Mouse (Mus musculus) cerebellum, adult 8-10 months (tissue): Measurements from ENCODE around the gene Arap2.

ENCODE experiments used
- DNase-seq: peaks from one replicate; pipeline ENCODE4 v3.0.0; 2022

The Arap2 gene

DNA sequence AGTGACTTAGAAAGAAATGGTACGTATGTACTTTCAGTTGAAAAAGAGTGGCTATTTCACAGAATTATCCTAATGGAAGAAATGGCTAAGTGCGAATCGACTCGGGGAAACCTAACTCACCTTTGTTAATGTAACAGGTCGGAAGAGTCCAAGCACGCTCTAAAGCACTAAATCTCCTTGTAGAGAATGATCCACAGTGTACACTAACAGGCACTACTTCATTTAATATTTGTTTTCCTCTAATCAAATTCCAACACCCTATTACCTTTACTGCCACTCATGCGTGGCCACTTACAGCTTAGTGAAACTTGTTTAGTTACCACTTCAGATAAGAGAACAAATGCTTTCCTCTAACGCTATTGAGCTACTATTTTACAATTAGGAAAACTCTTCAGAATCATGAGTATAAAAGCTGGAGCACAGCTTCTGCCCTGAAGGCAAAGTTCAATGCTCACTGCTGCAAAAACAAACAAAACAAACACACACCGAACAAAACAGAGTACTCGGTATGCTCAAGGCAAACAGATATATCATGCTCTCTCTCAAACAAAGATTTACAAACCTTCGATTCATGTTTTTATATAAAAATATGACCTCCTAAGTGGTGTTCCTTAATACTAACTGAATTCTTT lies 143.0 kb downstream of the Arap2 start:
- no peak for DNase-seq

DNA sequence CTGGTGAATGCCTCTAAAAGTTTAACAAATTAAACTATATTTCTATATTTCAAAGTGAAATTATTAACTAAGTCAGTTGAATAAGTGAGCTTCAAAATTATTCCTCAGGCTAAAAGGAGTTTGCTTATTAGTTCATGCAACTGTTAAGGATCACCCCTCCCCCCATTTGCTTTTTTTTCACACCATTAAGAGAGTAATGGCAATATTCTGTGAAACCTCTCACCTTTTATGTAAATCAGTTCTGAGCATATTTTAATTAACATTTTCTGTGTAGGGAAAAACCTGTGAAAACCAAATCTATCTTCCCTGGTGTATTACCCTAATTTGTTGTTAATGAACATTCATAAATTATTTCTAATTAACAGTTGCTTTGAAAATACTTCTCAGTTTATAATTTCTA lies 147.7 kb downstream of the Arap2 start:
- no peak for DNase-seq

DNA sequence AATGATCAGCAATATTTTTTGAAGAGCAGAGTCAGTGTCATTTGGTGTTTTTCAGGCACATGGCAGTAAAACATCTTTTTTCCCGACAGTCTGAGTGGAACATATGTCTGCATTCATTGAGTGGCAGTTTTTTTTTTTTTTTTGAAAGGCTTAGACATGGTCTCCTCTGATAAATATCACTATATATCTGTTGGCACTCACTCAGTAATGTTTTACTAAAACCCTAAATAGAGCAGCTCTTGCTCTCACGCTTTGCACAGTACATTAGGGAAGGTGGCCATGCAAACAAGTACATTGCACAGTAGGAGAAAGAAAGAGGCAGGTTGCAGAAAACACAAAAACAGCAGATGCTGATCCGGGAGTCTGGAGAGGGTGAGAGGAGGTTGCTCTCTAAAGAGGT lies 154.0 kb downstream of the Arap2 start:
- no peak for DNase-seq

DNA sequence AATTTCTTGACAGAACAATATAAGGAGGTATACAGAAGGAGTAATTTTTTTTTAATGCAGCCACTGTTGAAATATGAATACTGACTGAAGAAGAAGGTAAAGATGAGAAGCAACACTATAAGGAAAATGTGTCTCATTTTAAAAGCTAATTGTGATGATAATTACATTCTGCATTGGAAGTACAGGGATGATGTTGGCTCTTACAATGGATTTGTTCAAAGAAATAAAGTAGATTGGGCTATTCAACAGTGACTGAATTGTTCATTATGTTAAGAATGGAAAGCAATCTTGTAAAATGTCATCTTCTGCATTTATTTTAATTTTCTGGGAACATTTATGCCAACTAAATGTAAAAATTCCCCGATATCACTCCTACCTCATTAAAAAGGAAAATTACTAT lies 178.6 kb downstream of the Arap2 start:
- DNase-seq, result no peak

DNA sequence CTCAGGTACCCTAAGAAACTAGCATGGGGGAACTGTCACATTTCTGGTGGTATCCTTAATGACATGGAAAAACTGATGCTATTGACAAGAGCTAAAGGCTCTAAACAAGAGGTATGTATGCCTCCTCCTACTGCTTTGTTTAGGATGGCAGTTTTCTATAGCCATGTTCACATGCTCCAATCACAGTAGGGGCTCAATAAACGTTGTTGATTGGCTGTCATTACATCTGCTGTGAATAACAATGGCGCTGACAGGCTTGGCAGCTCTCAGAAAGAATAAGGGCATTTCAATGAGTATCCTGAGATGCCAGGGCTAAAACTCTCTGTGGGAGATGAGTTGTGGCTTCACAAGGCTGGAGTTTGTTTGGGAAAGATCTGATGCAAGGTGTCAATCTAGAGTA lies 183.3 kb downstream of the Arap2 start:
- DNase-seq, result no peak

DNA sequence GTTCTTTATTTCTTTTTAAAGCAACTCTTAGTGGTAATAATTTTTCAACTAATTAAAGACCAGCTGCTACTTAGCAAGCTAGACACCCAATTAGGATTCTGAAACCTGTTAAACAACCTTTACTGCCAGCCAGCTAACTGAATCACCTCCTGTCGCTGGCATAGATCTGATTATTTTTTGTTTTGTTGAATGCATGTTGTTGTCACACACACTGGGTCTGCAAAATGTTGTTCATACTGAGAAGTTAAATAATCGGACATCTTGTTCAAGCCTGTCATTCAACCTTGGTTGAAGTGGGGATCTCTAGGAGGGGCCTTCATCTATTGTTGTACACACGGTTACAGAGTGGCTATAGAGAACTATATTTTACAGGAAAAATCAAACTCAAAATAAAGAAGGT lies 184.3 kb downstream of the Arap2 start:
- no peak for DNase-seq

DNA sequence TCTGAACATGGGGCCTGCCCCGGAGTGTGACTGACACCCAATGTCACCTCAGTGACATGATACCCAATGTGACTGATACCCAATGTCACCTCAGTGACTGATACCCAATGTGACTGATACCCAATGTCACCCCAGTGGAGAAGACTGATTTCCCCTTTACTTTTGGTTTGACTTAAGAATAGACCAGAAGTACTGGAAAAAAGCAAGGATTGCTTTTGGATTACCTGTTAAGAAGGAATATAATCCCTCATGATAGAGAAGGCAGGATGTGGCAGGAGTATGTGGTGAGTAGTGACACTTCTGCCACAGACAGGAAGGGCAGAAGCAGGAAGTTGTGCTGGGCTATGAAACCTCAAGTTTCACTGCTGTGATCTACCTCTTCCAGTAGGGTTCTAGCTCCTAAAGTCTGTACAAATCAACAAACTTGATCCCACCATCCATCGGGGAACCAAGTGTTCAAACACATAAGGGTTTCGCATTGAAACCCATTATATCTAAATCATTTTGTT lies 191.6 kb downstream of the Arap2 start:
- no peak for DNase-seq
